Mouse (Mus musculus) spleen, adult 2 months (tissue): ENCODE measurements around the gene Mmd.

Source experiments
- CTCF ChIP-seq: fragments of 200-500 bp; IDR thresholded peaks from 2 replicates; pipeline ENCODE4 v1.5.1; 2011; ENCODE audit warnings: mild to moderate bottlenecking, inconsistent platforms; ENCODE audit not compliant: insufficient read depth, insufficient read length, insufficient replicate concordance; ENCODE audit errors: extremely low read depth
- POLR2A ChIP-seq: fragments of 200-500 bp; IDR thresholded peaks from 2 replicates; pipeline ENCODE4 v1.6.1; 2011; ENCODE audit warnings: low read depth, low read length, inconsistent platforms

DNA sequence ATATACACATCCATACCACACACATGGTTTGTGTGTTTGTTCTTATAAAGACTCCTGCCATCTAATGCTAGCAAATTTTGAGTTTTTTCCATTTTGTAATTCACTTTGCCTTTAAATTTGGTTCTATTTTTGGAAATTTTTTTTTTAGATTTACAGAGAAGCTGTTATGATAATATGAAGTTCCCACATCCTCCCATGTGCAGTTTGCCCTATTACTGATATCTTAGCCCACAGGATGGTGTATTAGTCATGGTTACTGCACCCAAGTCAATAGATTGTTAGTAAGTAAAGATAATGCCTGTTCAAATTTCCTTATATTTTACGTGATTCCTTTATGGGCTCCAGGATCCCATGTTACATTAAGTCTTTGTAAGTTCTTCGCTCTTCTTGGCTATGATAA is 45.4 kb downstream of the Mmd start:
- TF ChIP-seq POLR2A (no peak), CTCF (no peak)
